Mouse (Mus musculus) hindbrain, embryonic 14.5 days (tissue): ENCODE measurements around the gene Mtfp1. TPM values are rescaled to one million over a fixed set of nuclear protein-coding genes. Genes with fewer than 3 reads are reported as not detected.
"Not testable (repeated sequence)": the region's sequence is repeated elsewhere in the genome, so short reads cannot be mapped to it uniquely, and the experiment has no call there.

Experiments used
- ATAC-seq: fragments of 200-750 bp; cut with Nextera tagmentation; 2 replicates; pipeline ENCODE4 v1.8.0; 2017; ENCODE audit warnings: moderate number of reproducible peaks, mild to moderate bottlenecking, moderate TSS enrichment, moderate library complexity; ENCODE audit not compliant: low FRiP score
- DNase-seq: peaks from one replicate; pipeline ENCODE4 v3.0.0-alpha.2; 2015; ENCODE audit warnings: low spot score
- H3K27ac ChIP-seq: fragments of 300-500 bp; sonication (generic); 2 replicates; pipeline ENCODE4 v1.5.1; 2014; ENCODE audit warnings: mild to moderate bottlenecking, moderate library complexity
- H3K27me3 ChIP-seq: fragments of 300-500 bp; sonication (generic); 2 replicates; pipeline ENCODE4 v1.6.1; 2014; ENCODE audit warnings: mild to moderate bottlenecking, low read length, mixed read lengths; ENCODE audit not compliant: control insufficient read depth, insufficient read depth
- H3K36me3 ChIP-seq: fragments of 300-500 bp; sonication (generic); replicated peaks from 2 replicates; pipeline ENCODE4 v1.6.1; 2014; ENCODE audit not compliant: control insufficient read depth, insufficient read depth
- H3K4me1 ChIP-seq: fragments of 300-500 bp; sonication (generic); replicated peaks from 2 replicates; pipeline ENCODE4 v1.6.1; 2014; ENCODE audit warnings: antibody characterized with exemption, low read length, mixed read lengths; ENCODE audit not compliant: control insufficient read depth, insufficient read depth
- H3K4me2 ChIP-seq: fragments of 300-500 bp; sonication (generic); replicated peaks from 2 replicates; pipeline ENCODE4 v1.6.1; 2014; ENCODE audit warnings: mild to moderate bottlenecking, moderate library complexity
- H3K4me3 ChIP-seq: fragments of 300-500 bp; sonication (generic); replicated peaks from 2 replicates; pipeline ENCODE4 v1.5.1; 2014; ENCODE audit warnings: mild to moderate bottlenecking, low read length
- H3K9ac ChIP-seq: fragments of 300-500 bp; sonication (generic); 2 replicates; pipeline ENCODE4 v1.6.1; 2014
- H3K9me3 ChIP-seq: fragments of 300-500 bp; sonication (generic); 2 replicates; pipeline ENCODE4 v1.6.1; 2016; ENCODE audit warnings: low read length; ENCODE audit not compliant: control insufficient read depth
- WGBS: fragments of 180-500 bp; shearing (Covaris S2); extraction: QIAGEN DNeasy Blood & Tissue Kit; methylation state at CpG from one replicate; pipeline ENCODE4 v1.1.7; 2014; 5-methylcytosine and 5-hydroxymethylcytosine counted together
- polyA plus RNA-seq: library from polyadenylated mRNA; unstranded; fragments of >200 nt; fragmentation: Nextera tagmentation; extraction: Ambion mirVana; gene quantifications from 2 replicates; pipeline ENCODE4 v1.2.1, GENCODE M21; 2014

Mtfp1 gene
- polyA plus RNA-seq, 1 experiment from 2014 or later = 9.3 TPM

- not testable (repeated sequence) for H3K4me3 ChIP-seq, H3K27me3 ChIP-seq, H3K9ac ChIP-seq, H3K9me3 ChIP-seq, H3K27ac ChIP-seq, DNase-seq, H3K4me2 ChIP-seq, ATAC-seq, H3K36me3 ChIP-seq, H3K4me1 ChIP-seq
- WGBS = 95% methylated on average over 4 of the region's 4 CpGs
These were observed 33.2 kb upstream of the Mtfp1 start for GRCm38 (mm10) chr11:4128461-4128860.

- peaks cover 3% of the 10 kb centered on the region; the same call in 1 of the 2 replicates for H3K9me3 ChIP-seq
- H3K27me3 ChIP-seq = no peaks in the 10 kb centered on the region
- no peak overlapping the region for H3K27ac ChIP-seq
- no peak for DNase-seq
- no peak overlapping the region for H3K4me2 ChIP-seq
- H3K4me3 ChIP-seq = no peak overlapping the region
- H3K36me3 ChIP-seq = no peaks in the 10 kb centered on the region
- no peak for ATAC-seq
- H3K4me1 ChIP-seq = no peaks in the 10 kb centered on the region
- 86% methylated on average over 1 of the region's 1 CpGs for WGBS
- H3K9ac ChIP-seq = no peak overlapping the region
These were observed 31.8 kb upstream of the Mtfp1 start for GRCm38 (mm10) chr11:4127059-4127458.

GRCm38 (mm10) chr11:4123922-4124321 is 28.7 kb upstream of the Mtfp1 start:
- H3K36me3 ChIP-seq = no peaks in the 10 kb centered on the region
- H3K4me2 ChIP-seq = no peak overlapping the region
- WGBS = 63% methylated on average over 5 of the region's 5 CpGs
- ATAC-seq = no peak
- peaks cover 1% of the 10 kb centered on the region for H3K4me1 ChIP-seq
- no peak for DNase-seq
- H3K4me3 ChIP-seq = no peak overlapping the region
- no peak overlapping the region for H3K9ac ChIP-seq
- no peak overlapping the region for H3K27ac ChIP-seq
- H3K9me3 ChIP-seq = peaks cover 3% of the 10 kb centered on the region; the same call in 1 of the 2 replicates
- peaks cover 4% of the 10 kb centered on the region; the same call in 1 of the 2 replicates for H3K27me3 ChIP-seq

GRCm38 (mm10) chr11:4122742-4123579 is 27.7 kb upstream of the Mtfp1 start, which contains the start of gene Sec14l2:
Gene Sec14l2 (minus strand): TSS chr11:4123415.
- no peak within 1 kb of the TSS for H3K9ac ChIP-seq
- ATAC-seq = no peak
- peaks cover 3% of the 10 kb centered on the region; the same call in 1 of the 2 replicates for H3K9me3 ChIP-seq
- no peak within 1 kb of the TSS for H3K4me3 ChIP-seq
- no peaks in the 10 kb centered on the region for H3K36me3 ChIP-seq
- peaks cover 4% of the 10 kb centered on the region; the same call in 1 of the 2 replicates for H3K27me3 ChIP-seq
- WGBS = 77% methylated on average over 10 of the region's 10 CpGs
- DNase-seq = no peak
- peaks cover 9% of the 10 kb centered on the region for H3K4me1 ChIP-seq
- H3K4me2 ChIP-seq = no peak within 1 kb of the TSS
- no peak within 1 kb of the TSS for H3K27ac ChIP-seq

- ATAC-seq (no peak), DNase-seq (no peak)
- no peak overlapping the region for H3K9ac ChIP-seq
- H3K36me3 ChIP-seq = no peaks in the 10 kb centered on the region
- no peak overlapping the region for H3K27ac ChIP-seq
- H3K4me2 ChIP-seq = no peak overlapping the region
- peaks cover 4% of the 10 kb centered on the region; the same call in 1 of the 2 replicates for H3K27me3 ChIP-seq
- peaks cover 16% of the 10 kb centered on the region for H3K4me1 ChIP-seq
- H3K4me3 ChIP-seq = no peak overlapping the region
- 80% methylated on average over 5 of the region's 5 CpGs for WGBS
- H3K9me3 ChIP-seq = peaks cover 3% of the 10 kb centered on the region; the same call in 1 of the 2 replicates
These were observed 27.0 kb upstream of the Mtfp1 start for GRCm38 (mm10) chr11:4122226-4122625.

- H3K4me2 ChIP-seq = no peak overlapping the region
- H3K27ac ChIP-seq = no peak overlapping the region
- H3K4me1 ChIP-seq = peaks cover 16% of the 10 kb centered on the region
- H3K4me3 ChIP-seq = no peak overlapping the region
- DNase-seq (no peak), ATAC-seq (no peak)
- peaks cover 3% of the 10 kb centered on the region; the same call in 1 of the 2 replicates for H3K9me3 ChIP-seq
- H3K9ac ChIP-seq = no peak overlapping the region
- peaks cover 4% of the 10 kb centered on the region; the same call in 1 of the 2 replicates for H3K27me3 ChIP-seq
- 76% methylated on average over 3 of the region's 3 CpGs for WGBS
- H3K36me3 ChIP-seq = no peaks in the 10 kb centered on the region
These were observed 26.4 kb upstream of the Mtfp1 start for GRCm38 (mm10) chr11:4121691-4122090.

- ATAC-seq = no peak
- Histone ChIP-seq H3K36me3 (no peaks in the 10 kb centered on the region), H3K4me1 (peaks cover 16% of the 10 kb centered on the region), H3K9me3 (0 out of 2 replicates have a peak, but pooled peaks cover 2% of the 10 kb centered on the region), H3K27me3 (peaks cover 4% of the 10 kb centered on the region; the same call in 1 of the 2 replicates), H3K4me3 (no peak overlapping the region), H3K9ac (no peak overlapping the region), H3K4me2 (no peak overlapping the region), H3K27ac (no peak overlapping the region)
- DNase-seq = no peak
- WGBS = 80% methylated on average over 5 of the region's 5 CpGs
These were observed 24.4 kb upstream of the Mtfp1 start for GRCm38 (mm10) chr11:4119635-4120034.

GRCm38 (mm10) chr11:4118081-4118921 is 23.1 kb upstream of the Mtfp1 start:
- Histone ChIP-seq H3K27me3 (peaks cover 4% of the 10 kb centered on the region; the same call in 1 of the 2 replicates), H3K4me3 (peak overlapping the region; percentile 51), H3K9ac (peak overlapping the region; percentile 71), H3K27ac (peak overlapping the region; percentile 61; the same call in 1 of the 2 replicates), H3K9me3 (no peaks in the 10 kb centered on the region), H3K36me3 (no peaks in the 10 kb centered on the region), H3K4me1 (peaks cover 16% of the 10 kb centered on the region), H3K4me2 (peak overlapping the region; percentile 90)
- ATAC-seq (peak; percentile 68), DNase-seq (peak; percentile 78)
- WGBS = 2% methylated on average over 41 of the region's 41 CpGs
